Mouse (Mus musculus) intestine, postnatal 0 days (tissue): Measurements from ENCODE around the gene Tcf12. TPM values are rescaled to one million over a fixed set of nuclear protein-coding genes. Genes with fewer than 3 reads are reported as not detected.

Experiments used
- ATAC-seq: fragments of 200-750 bp; cut with Nextera tagmentation; 2 replicates; pipeline ENCODE4 v1.8.0; 2017; ENCODE audit warnings: mild to moderate bottlenecking, moderate TSS enrichment, moderate library complexity
- H3K27ac ChIP-seq: fragments of 300-500 bp; sonication (generic); 2 replicates; pipeline ENCODE4 v1.5.1; 2014; ENCODE audit warnings: mild to moderate bottlenecking, low read depth, low read length, moderate library complexity
- H3K27me3 ChIP-seq: fragments of 300-500 bp; sonication (generic); replicated peaks from 2 replicates; pipeline ENCODE4 v1.6.1; 2014; ENCODE audit warnings: low read length, mixed read lengths; ENCODE audit not compliant: control insufficient read depth, insufficient read depth
- H3K36me3 ChIP-seq: fragments of 300-500 bp; sonication (generic); 2 replicates; pipeline ENCODE4 v1.6.1; 2014; ENCODE audit warnings: mild to moderate bottlenecking, moderate library complexity; ENCODE audit not compliant: control insufficient read depth, insufficient read depth
- H3K4me1 ChIP-seq: fragments of 300-500 bp; sonication (generic); replicated peaks from 2 replicates; pipeline ENCODE4 v1.6.1; 2014; ENCODE audit warnings: antibody characterized with exemption, low read length, mixed read lengths; ENCODE audit not compliant: control insufficient read depth, insufficient read depth
- H3K4me2 ChIP-seq: fragments of 300-500 bp; sonication (generic); replicated peaks from 2 replicates; pipeline ENCODE4 v1.6.1; 2014; ENCODE audit warnings: low read depth, mild to moderate bottlenecking, moderate library complexity
- H3K4me3 ChIP-seq: fragments of 300-500 bp; sonication (generic); 2 replicates; pipeline ENCODE4 v1.5.1; 2014; ENCODE audit warnings: low read depth, low read length
- H3K9ac ChIP-seq: fragments of 300-500 bp; sonication (generic); 2 replicates; pipeline ENCODE4 v1.6.1; 2014; ENCODE audit warnings: mild to moderate bottlenecking, low read depth, low read length
- H3K9me3 ChIP-seq: fragments of 300-500 bp; sonication (generic); 2 replicates; pipeline ENCODE4 v1.6.1; 2016; ENCODE audit warnings: mixed run types; ENCODE audit not compliant: control insufficient read depth
- CTCF ChIP-seq: sonication (generic); IDR thresholded peaks from 2 replicates; pipeline ENCODE4 v1.5.1; 2016; ENCODE audit warnings: low read depth, mild to moderate bottlenecking, control low read depth, antibody characterized with exemption, moderate library complexity
- WGBS: fragments of 180-500 bp; shearing (Covaris S2); extraction: QIAGEN DNeasy Blood & Tissue Kit; methylation state at CpG from one replicate; pipeline ENCODE4 v1.1.7; 2014; 5-methylcytosine and 5-hydroxymethylcytosine counted together
- polyA plus RNA-seq: library from polyadenylated mRNA; unstranded; fragments of >200 nt; fragmentation: Nextera tagmentation; extraction: Ambion mirVana; gene quantifications from 2 replicates; pipeline ENCODE4 v1.2.1, GENCODE M21; 2015

The Tcf12 gene
- polyA plus RNA-seq, 1 experiment from 2014 or later, result 19.1 TPM

GRCm38 (mm10) chr9:71959259-71960025, 152.2 kb downstream of the Tcf12 start:
- Histone ChIP-seq H3K27me3 (no peaks in the 10 kb centered on the region), H3K4me2 (no peak overlapping the region), H3K27ac (no peak overlapping the region), H3K4me3 (no peak overlapping the region), H3K36me3 (no peaks in the 10 kb centered on the region), H3K9ac (no peak overlapping the region), H3K9me3 (no peaks in the 10 kb centered on the region), H3K4me1 (no peaks in the 10 kb centered on the region)
- no peak for ATAC-seq
- WGBS, result 61% methylated on average over 11 of the region's 11 CpGs
- no peak for TF ChIP-seq CTCF

GRCm38 (mm10) chr9:71953217-71953616, 158.5 kb downstream of the Tcf12 start:
- H3K27ac ChIP-seq, result no peak overlapping the region
- peak; percentile 54 for ATAC-seq
- H3K4me2 ChIP-seq, result no peak overlapping the region

GRCm38 (mm10) chr9:71952621-71953076, 159.0 kb downstream of the Tcf12 start:
- H3K27ac ChIP-seq, result no peak overlapping the region

More at GRCm38 (mm10) chr9:71953217-71953616, 158.5 kb downstream of the Tcf12 start:
- no peak overlapping the region for H3K4me3 ChIP-seq
- H3K9ac ChIP-seq, result no peak overlapping the region
- H3K27me3 ChIP-seq, result no peaks in the 10 kb centered on the region
- no peaks in the 10 kb centered on the region for H3K36me3 ChIP-seq
- 40% methylated on average over 2 of the region's 2 CpGs for whole genome bisulfite sequencing
- no peaks in the 10 kb centered on the region for H3K9me3 ChIP-seq
- TF ChIP-seq CTCF, result no peak
- no peaks in the 10 kb centered on the region for H3K4me1 ChIP-seq

GRCm38 (mm10) chr9:71951926-71952325, 159.7 kb downstream of the Tcf12 start:
- H3K27ac ChIP-seq, result no peak overlapping the region
- no peaks in the 10 kb centered on the region for H3K27me3 ChIP-seq
- TF ChIP-seq CTCF, result no peak
- H3K4me3 ChIP-seq, result no peak overlapping the region
- no peak overlapping the region for H3K9ac ChIP-seq
- no peaks in the 10 kb centered on the region for H3K9me3 ChIP-seq
- ATAC-seq, result no peak
- 62% methylated on average over 2 of the region's 2 CpGs for WGBS
- 0 out of 2 replicates have a peak, but pooled peaks cover 3% of the 10 kb centered on the region for H3K36me3 ChIP-seq
- H3K4me2 ChIP-seq, result no peak overlapping the region
- H3K4me1 ChIP-seq, result no peaks in the 10 kb centered on the region

More at GRCm38 (mm10) chr9:71952621-71953076, 159.0 kb downstream of the Tcf12 start:
- no peak for ATAC-seq
- Histone ChIP-seq H3K4me3 (no peak overlapping the region), H3K9ac (no peak overlapping the region), H3K9me3 (no peaks in the 10 kb centered on the region), H3K4me1 (no peaks in the 10 kb centered on the region), H3K4me2 (no peak overlapping the region), H3K27me3 (no peaks in the 10 kb centered on the region), H3K36me3 (0 out of 2 replicates have a peak, but pooled peaks cover 1% of the 10 kb centered on the region)
- 55% methylated on average over 1 of the region's 1 CpGs for WGBS
- TF ChIP-seq CTCF, result no peak

- no peak for TF ChIP-seq CTCF
- Histone ChIP-seq H3K27ac (no peak overlapping the region), H3K27me3 (no peaks in the 10 kb centered on the region), H3K36me3 (0 out of 2 replicates have a peak, but pooled peaks cover 3% of the 10 kb centered on the region), H3K9ac (no peak overlapping the region), H3K4me2 (no peak overlapping the region), H3K4me1 (no peaks in the 10 kb centered on the region), H3K4me3 (no peak overlapping the region), H3K9me3 (no peaks in the 10 kb centered on the region)
- ATAC-seq, result no peak
- WGBS, result 71% methylated on average over 4 of the region's 4 CpGs
Observed at GRCm38 (mm10) chr9:71951341-71951740, 160.3 kb downstream of the Tcf12 start.

- no peak for TF ChIP-seq CTCF
- Histone ChIP-seq H3K4me1 (no peaks in the 10 kb centered on the region), H3K36me3 (0 out of 2 replicates have a peak, but pooled peaks cover 3% of the 10 kb centered on the region), H3K4me3 (no peak overlapping the region), H3K4me2 (no peak overlapping the region), H3K27me3 (no peaks in the 10 kb centered on the region), H3K9me3 (no peaks in the 10 kb centered on the region), H3K27ac (no peak overlapping the region), H3K9ac (no peak overlapping the region)
- no peak for ATAC-seq
- WGBS, result 74% methylated on average over 4 of the region's 4 CpGs
Observed at GRCm38 (mm10) chr9:71944801-71945200, 166.9 kb downstream of the Tcf12 start.
